17 mouse cellular contexts compared by ENCODE assay signal in the genomic region with DNA sequence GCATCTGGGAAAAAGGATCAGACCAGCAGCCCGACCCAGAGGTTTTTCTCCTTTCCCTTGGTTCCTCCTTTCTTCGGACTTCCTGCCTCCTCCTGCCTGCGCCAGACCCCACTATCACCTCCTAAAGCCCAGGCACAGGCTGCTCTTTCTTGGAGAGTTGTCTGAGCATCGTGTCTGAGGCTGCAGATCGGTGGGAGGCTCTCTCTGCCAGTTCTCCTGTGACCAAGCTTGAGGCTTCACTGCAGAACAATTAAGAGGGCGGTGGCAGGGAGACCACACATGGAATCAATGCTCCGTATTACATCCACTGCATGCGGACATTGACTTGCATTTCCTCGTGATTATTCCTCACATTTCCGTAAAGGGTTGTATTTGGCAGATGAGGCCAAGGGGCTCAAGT. TPM values are rescaled to one million over a fixed set of nuclear protein-coding genes. Genes with fewer than 3 reads are reported as not detected.
DNase-seq lines count a peak whose midpoint lies in the region; ATAC-seq and TF ChIP-seq lines count a peak whose summit lies in the region.
"Had no signal": no experiment of that assay in that cellular context is flagged by ENCODE, and none has a peak within 500 bp of the region (broad histone marks: within the 10 kb centered on the region; RNA-seq: fewer than 3 reads in every experiment).

No protein-coding gene starts in this region.

- no peak for DNase-seq in layer of hippocampus, adult 2 months (ENCODE audit: low spot score in 2 of 2)
- no peak for DNase-seq in layer of hippocampus, adult 8-10 months (ENCODE audit: low spot score in 2 of 2)
- peak; percentile 7 for DNase-seq in retina, embryonic 14.5 days (ENCODE audit: low spot score)
- no peak for DNase-seq in cerebellum, adult 8-10 months
- no peak for DNase-seq in urinary bladder, postnatal 4 days (ENCODE audit: low spot score in 2 of 2)
- DNase-seq: adrenal gland, postnatal 10 days; embryo, embryonic 11 days; heart, adult 11 months; kidney, postnatal 14 days; liver, embryonic 13.5 days; thymus, adult 2 months had no signal

- H3K4me2 ChIP-seq in forebrain, embryonic 16.5 days (ENCODE audit: low read length) = 0 out of 2 replicates have a peak overlapping the region, but pooled peaks have one; percentile 16
- H3K4me2 ChIP-seq in limb, embryonic 13.5 days (replicated peaks) = no peak overlapping the region
- H3K4me2 ChIP-seq: intestine, embryonic 15.5 days; liver, embryonic 13.5 days had no signal

- peak; percentile 39 for ATAC-seq in forebrain, embryonic 16.5 days
- ATAC-seq in limb, embryonic 13.5 days (ENCODE audit: low FRiP score, low read depth) = no peak
- ATAC-seq: intestine, embryonic 15.5 days had no signal

- peak overlapping the region; percentile 19; the same call in 1 of the 2 replicates for H3K9ac ChIP-seq in forebrain, embryonic 16.5 days (replicated peaks; ENCODE audit: low read depth, low read length)
- H3K9ac ChIP-seq in limb, embryonic 13.5 days = 0 out of 2 replicates have a peak overlapping the region, but pooled peaks have one; percentile 25
- H3K9ac ChIP-seq: intestine, embryonic 15.5 days; liver, embryonic 13.5 days had no signal

- H3K4me1 ChIP-seq in forebrain, embryonic 16.5 days (replicated peaks; ENCODE audit: control insufficient read depth, insufficient read depth, low read length) = peaks cover 15% of the 10 kb centered on the region
- H3K4me1 ChIP-seq in limb, embryonic 13.5 days = 0 out of 2 replicates have a peak, but pooled peaks cover 2% of the 10 kb centered on the region
- H3K4me1 ChIP-seq: intestine, embryonic 15.5 days; liver, embryonic 13.5 days had no signal

- no peak overlapping the region for H3K4me3 ChIP-seq in layer of hippocampus, adult 2 months
- no peak overlapping the region for H3K4me3 ChIP-seq in forebrain, embryonic 16.5 days (replicated peaks; ENCODE audit: low read length)
- H3K4me3 ChIP-seq in limb, embryonic 13.5 days = no peak overlapping the region
- H3K4me3 ChIP-seq: erythroblast, embryonic 14.5 days; intestine, embryonic 15.5 days; liver, embryonic 13.5 days had no signal

- no peaks in the 10 kb centered on the region for H3K27me3 ChIP-seq in forebrain, embryonic 16.5 days (replicated peaks; ENCODE audit: control insufficient read depth, insufficient read depth, low read length)
- H3K27me3 ChIP-seq in limb, embryonic 13.5 days = no peaks in the 10 kb centered on the region; the same call in 1 of the 2 replicates
- H3K27me3 ChIP-seq: intestine, embryonic 15.5 days; liver, embryonic 13.5 days had no signal

- TF ChIP-seq CTCF in layer of hippocampus, adult 2 months (conservative IDR thresholded peaks at IDR 0.05) = no peak

- 25% methylated on average over 10 of the region's 10 CpGs for WGBS in forebrain, embryonic 16.5 days
- 36% methylated on average over 10 of the region's 10 CpGs for WGBS in limb, embryonic 13.5 days

- H3K27ac ChIP-seq in layer of hippocampus, adult 2 months = peak overlapping the region; percentile 32; the same call in 1 of the 2 replicates
- peak overlapping the region; percentile 4; the same call in 1 of the 2 replicates for H3K27ac ChIP-seq in forebrain, embryonic 16.5 days (ENCODE audit: low read length)
- H3K27ac ChIP-seq in limb, embryonic 13.5 days = no peak overlapping the region
- H3K27ac ChIP-seq: intestine, embryonic 15.5 days; liver, embryonic 13.5 days had no signal

- H3K9me3 ChIP-seq in forebrain, embryonic 16.5 days (ENCODE audit: control insufficient read depth, low read length) = no peaks in the 10 kb centered on the region
- no peaks in the 10 kb centered on the region for H3K9me3 ChIP-seq in limb, embryonic 13.5 days
- H3K9me3 ChIP-seq: intestine, embryonic 15.5 days; liver, embryonic 13.5 days had no signal

- H3K36me3 ChIP-seq in forebrain, embryonic 16.5 days (ENCODE audit: control insufficient read depth, insufficient read depth) = no peaks in the 10 kb centered on the region
- H3K36me3 ChIP-seq in limb, embryonic 13.5 days = no peaks in the 10 kb centered on the region
- H3K36me3 ChIP-seq: G1E; intestine, embryonic 15.5 days; liver, embryonic 13.5 days had no signal

RNA-seq across cellular contexts. Expression of gene Wdr95, which starts 49.0 kb away (rescaled TPM):
- total RNA-seq in layer of hippocampus, adult 2 months (2021) = 1 to 10 TPM in 1 of 2 experiments, under 1 TPM in 1; 0.41 to 1.0 TPM
- total RNA-seq in layer of hippocampus, adult 8-10 months (2022) = under 1 TPM; 0.18 to 0.90 (median 0.44) TPM
- 0.14 and 0.19 TPM in 2 replicates for polyA plus RNA-seq in forebrain, embryonic 16.5 days (2015; fragmentation: Nextera tagmentation; extraction: Ambion mirVana)
- 0.08 and 0.34 TPM in 2 replicates for polyA plus RNA-seq in limb, embryonic 13.5 days (2015; fragmentation: Nextera tagmentation; extraction: Ambion mirVana)
- total RNA-seq: G1E; gastrocnemius, adult 18-20 months had no signal
- polyA plus RNA-seq: erythroblast, embryonic 14.5 days; G1E; intestine, embryonic 15.5 days; liver, embryonic 13.5 days had no signal

RNA-seq across cellular contexts. Expression of gene Hsph1, which starts 58.7 kb away (rescaled TPM):
- 100 to 1,000 TPM; 337 to 340 TPM for total RNA-seq in layer of hippocampus, adult 2 months (2021)
- 100 to 1,000 TPM; 269 to 406 (median 334) TPM for total RNA-seq in layer of hippocampus, adult 8-10 months (2022)
- 117 and 122 TPM in 2 replicates for polyA plus RNA-seq in forebrain, embryonic 16.5 days (2015; fragmentation: Nextera tagmentation; extraction: Ambion mirVana)
- polyA plus RNA-seq in limb, embryonic 13.5 days (2015; fragmentation: Nextera tagmentation; extraction: Ambion mirVana) = 57.9 and 72.5 TPM in 2 replicates
